Mouse (Mus musculus) ES-E14 (cell line): ENCODE data around the gene Ttn. TPM values are rescaled to one million over a fixed set of nuclear protein-coding genes. Genes with fewer than 3 reads are reported as not detected.

Experiments
- DNase-seq: peaks from one replicate; pipeline ENCODE4 v3.0.0-alpha.2; 2013; ENCODE audit warnings: low read depth, low spot score
- H3K27ac ChIP-seq: 2 replicates; pipeline ENCODE4 v1.5.1; 2012; ENCODE audit warnings: low read depth, mild to moderate bottlenecking, low read length, moderate library complexity, mixed read lengths; ENCODE audit not compliant: poor library complexity, insufficient read depth, severe bottlenecking
- H3K36me3 ChIP-seq: 2 replicates; pipeline ENCODE4 v1.6.1; 2012; ENCODE audit warnings: mild to moderate bottlenecking, low read length, moderate library complexity, mixed read lengths; ENCODE audit not compliant: control insufficient read depth, poor library complexity, insufficient read depth, severe bottlenecking
- H3K4me1 ChIP-seq, 2 experiments: fragments of 150-350 bp in 1 of 2; sonication (generic) in 1 of 2; 2 replicates each; pipeline ENCODE4 v1.6.1; 2012; ENCODE audit warnings: low read length in 2 of 2, mild to moderate bottlenecking in 1 of 2, mixed read lengths in 1 of 2; ENCODE audit not compliant: control insufficient read depth in 2 of 2, insufficient read depth in 2 of 2, poor library complexity in 1 of 2
- H3K4me3 ChIP-seq, 2 experiments: fragments of 150-350 bp in 1 of 2; sonication (generic) in 1 of 2; 2 replicates each; pipeline ENCODE4 v1.5.1; 2012; ENCODE audit warnings: low read length in 2 of 2, low read depth in 1 of 2, mild to moderate bottlenecking in 1 of 2, mixed read lengths in 1 of 2; ENCODE audit not compliant: insufficient read depth in 1 of 2, poor library complexity in 1 of 2, severe bottlenecking in 1 of 2
- H3K9ac ChIP-seq: 2 replicates; pipeline ENCODE4 v1.6.1; 2012; ENCODE audit warnings: low read depth, mild to moderate bottlenecking, low read length, mixed read lengths; ENCODE audit not compliant: poor library complexity, insufficient read depth, severe bottlenecking
- H3K9me3 ChIP-seq: fragments of 150-350 bp; sonication (generic); 2 replicates; pipeline ENCODE4 v1.6.1; 2012; ENCODE audit warnings: low read depth, mild to moderate bottlenecking, low read length; ENCODE audit not compliant: control insufficient read depth, insufficient read depth
- CHD2 ChIP-seq: IDR thresholded peaks from 2 replicates; pipeline ENCODE4 v1.6.1; 2014; ENCODE audit warnings: mild to moderate bottlenecking, low read depth, low read length, inconsistent platforms
- HCFC1 ChIP-seq: IDR thresholded peaks from 2 replicates; pipeline ENCODE4 v1.6.1; 2012; ENCODE audit warnings: low read length, inconsistent platforms, borderline replicate concordance; ENCODE audit not compliant: insufficient read depth
- MAFK ChIP-seq: IDR thresholded peaks from 2 replicates; pipeline ENCODE4 v1.6.1; 2014; ENCODE audit warnings: mild to moderate bottlenecking, low read depth, low read length, inconsistent platforms; ENCODE audit not compliant: insufficient read depth
- ZC3H11A ChIP-seq: IDR thresholded peaks from 2 replicates; pipeline ENCODE4 v1.6.1; 2012; ENCODE audit warnings: low read depth, mild to moderate bottlenecking, inconsistent platforms, low read length, borderline replicate concordance
- ZNF384 ChIP-seq: IDR thresholded peaks from 2 replicates; pipeline ENCODE4 v1.6.1; 2012; ENCODE audit warnings: low read depth, low read length, inconsistent platforms
- in situ Hi-C, 2 experiments: fragments of 600-800 bp; cut with MboI; formaldehyde crosslinking; loops; one replicate each; pipeline ENCODE4 v1.15.1; 2025; ENCODE audit warnings: low sequenced_read_pairs in 2 of 2, inconsistent platforms in 1 of 2; ENCODE audit not compliant: unreplicated experiment in 2 of 2
- total RNA-seq: library from RNA; depleted of rRNA; stranded (reverse); fragments of 300-350 nt; gene quantifications from 2 replicates; pipeline ENCODE4 v1.2.3, GENCODE M21; 2012

The Ttn gene
- total RNA-seq, 1 experiment, result 19.9 TPM

DNA sequence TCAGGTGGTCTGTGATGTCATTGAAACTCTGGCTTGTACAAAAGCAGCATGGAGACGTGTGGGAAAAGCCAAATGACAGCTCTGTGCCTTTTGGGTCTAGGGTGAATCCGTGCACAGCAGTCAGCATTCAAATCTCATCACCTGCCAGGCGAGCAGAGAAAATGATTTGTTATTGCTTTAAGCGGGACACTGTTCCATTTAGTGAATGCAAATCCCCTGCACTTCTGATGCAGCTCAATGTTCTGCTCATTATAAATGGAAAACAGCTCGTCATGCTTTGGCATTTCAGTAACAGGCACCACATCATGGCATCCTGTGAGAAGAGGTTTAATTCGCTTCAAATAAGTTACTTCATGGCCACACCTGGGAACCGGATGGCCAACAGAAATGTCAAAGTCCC is 24.7 kb upstream of the Ttn start:
- no peaks in the 10 kb centered on the region for H3K9me3 ChIP-seq
- H3K36me3 ChIP-seq, result no peaks in the 10 kb centered on the region
- in situ Hi-C loops, result no loop called here
- no peak overlapping the region for H3K9ac ChIP-seq
- peaks cover 2 to 4% of the 10 kb centered on the region in 2 experiments; a peak in 2 of 4 replicates for H3K4me1 ChIP-seq
- no peak overlapping the region for H3K4me3 ChIP-seq
- H3K27ac ChIP-seq, result no peak overlapping the region
- no peak for DNase-seq
- no peak for TF ChIP-seq ZNF384
- TF ChIP-seq CHD2, result no peak
- no peak for TF ChIP-seq ZC3H11A
- TF ChIP-seq MAFK, result no peak
- TF ChIP-seq HCFC1, result no peak

DNA sequence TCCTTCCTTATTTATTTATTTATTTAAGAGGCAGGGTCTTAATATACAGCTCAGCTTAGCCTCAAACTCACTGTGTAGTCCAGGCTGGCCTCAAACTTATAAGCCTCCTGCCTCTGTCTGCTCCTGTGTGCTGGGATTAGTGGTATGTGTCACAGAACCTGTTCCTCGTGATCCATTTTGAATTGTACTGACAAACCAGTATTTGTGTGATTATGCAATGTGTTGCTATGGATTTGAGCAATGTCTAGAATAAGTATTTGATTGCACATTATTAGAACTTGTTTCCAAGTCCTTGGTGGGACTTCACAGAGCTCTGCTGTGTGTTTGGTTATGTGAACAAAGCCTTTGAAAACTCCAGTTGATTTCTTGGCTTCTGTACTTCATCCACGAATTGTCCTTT is 20.8 kb upstream of the Ttn start:
- no peak for DNase-seq
- TF ChIP-seq ZC3H11A (no peak), HCFC1 (no peak), ZNF384 (no peak), MAFK (no peak), CHD2 (no peak)
- no peak overlapping the region for H3K4me3 ChIP-seq
- H3K9me3 ChIP-seq, result no peaks in the 10 kb centered on the region
- no peak overlapping the region for H3K9ac ChIP-seq
- in situ Hi-C loops, result no loop called here
- no peaks in the 10 kb centered on the region for H3K4me1 ChIP-seq
- no peaks in the 10 kb centered on the region for H3K36me3 ChIP-seq
- H3K27ac ChIP-seq, result no peak overlapping the region

DNA sequence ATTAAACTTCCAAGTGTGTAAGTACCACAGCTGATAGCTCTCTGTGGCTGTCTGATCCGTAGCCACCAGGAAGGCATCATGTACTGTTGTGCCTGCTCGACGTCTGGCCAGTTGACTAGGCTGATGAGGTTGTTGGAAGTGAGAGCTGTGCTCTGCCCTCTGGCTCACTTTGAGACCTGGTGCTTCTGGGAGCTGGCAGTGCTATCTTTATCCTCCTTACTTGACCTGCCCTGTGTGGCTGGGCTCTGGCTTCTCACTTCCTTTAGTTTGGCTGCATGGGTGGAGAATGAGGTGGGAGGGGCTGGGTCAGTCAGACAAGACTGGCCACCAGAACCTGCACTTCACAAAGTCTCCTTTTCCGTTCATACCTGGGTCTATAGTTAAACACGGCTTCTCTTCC is 16.0 kb upstream of the Ttn start:
- in situ Hi-C loops, result no loop called here
- DNase-seq, result no peak
- Histone ChIP-seq H3K36me3 (no peaks in the 10 kb centered on the region), H3K4me3 (no peak overlapping the region), H3K4me1 (no peaks in the 10 kb centered on the region), H3K9me3 (no peaks in the 10 kb centered on the region), H3K9ac (no peak overlapping the region), H3K27ac (no peak overlapping the region)
- no peak for TF ChIP-seq ZC3H11A
- no peak for TF ChIP-seq HCFC1
- no peak for TF ChIP-seq CHD2
- TF ChIP-seq ZNF384, result no peak
- no peak for TF ChIP-seq MAFK

DNA sequence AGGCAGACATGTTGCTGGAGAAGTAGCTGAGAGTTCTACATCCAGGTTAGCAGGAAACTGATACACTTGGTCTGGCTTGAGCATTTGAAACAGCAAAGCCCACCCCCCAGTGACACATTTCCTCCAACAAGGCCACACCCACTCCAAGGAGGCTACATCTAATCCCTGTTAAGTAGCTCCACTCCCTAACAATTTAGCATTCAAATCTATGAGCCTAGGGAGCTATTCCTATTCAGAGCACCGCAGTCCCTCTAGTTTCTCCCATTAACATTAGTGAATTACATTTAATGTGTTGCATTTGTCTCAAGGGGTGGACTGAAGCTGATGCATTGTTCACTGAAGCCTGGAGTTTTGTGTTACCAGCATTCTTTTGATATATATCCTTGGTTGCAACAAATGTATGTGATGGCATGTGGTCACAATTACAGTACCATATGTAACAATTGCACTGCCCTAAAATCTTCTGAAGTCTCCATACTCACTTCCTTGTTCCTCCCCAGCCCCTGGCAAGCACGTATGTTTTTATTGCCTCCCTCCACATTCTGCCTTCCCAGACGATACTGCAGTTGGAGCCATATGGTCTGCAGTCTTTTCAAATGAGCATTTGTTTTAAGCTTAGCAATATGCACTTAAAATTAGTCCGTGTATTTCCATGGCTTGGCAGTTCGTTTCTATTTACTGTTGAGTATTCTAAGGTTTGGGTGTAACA is 10.3 kb upstream of the Ttn start:
- H3K4me1 ChIP-seq, result no peaks in the 10 kb centered on the region
- no peaks in the 10 kb centered on the region for H3K36me3 ChIP-seq
- no peaks in the 10 kb centered on the region for H3K9me3 ChIP-seq
- DNase-seq, result no peak
- in situ Hi-C loops, result no loop called here
- H3K27ac ChIP-seq, result no peak overlapping the region
- H3K4me3 ChIP-seq, result no peak overlapping the region
- no peak overlapping the region for H3K9ac ChIP-seq
- TF ChIP-seq ZC3H11A (no peak), MAFK (no peak), ZNF384 (no peak), CHD2 (no peak), HCFC1 (no peak)

DNA sequence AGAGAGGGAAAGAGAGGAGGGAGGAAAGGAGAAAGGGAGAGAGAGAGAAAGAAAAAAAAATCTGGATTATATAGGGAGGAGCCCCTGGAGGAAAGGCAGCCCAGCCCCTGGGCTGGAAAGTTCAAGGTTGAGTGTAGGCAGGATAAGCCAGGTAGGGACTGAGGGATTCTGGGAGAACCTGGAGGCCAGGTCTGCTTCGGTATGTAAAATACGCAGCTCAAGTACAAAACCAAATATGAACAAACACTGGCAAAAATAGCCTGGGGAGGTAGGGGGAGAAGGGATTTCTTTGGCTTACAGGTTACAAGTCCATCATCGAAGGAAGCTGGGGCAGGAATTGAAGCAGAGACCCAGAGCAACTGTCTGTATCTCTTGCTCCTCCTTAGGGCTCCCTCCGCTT is 5.0 kb upstream of the Ttn start:
- H3K9me3 ChIP-seq, result no peaks in the 10 kb centered on the region
- H3K36me3 ChIP-seq, result no peaks in the 10 kb centered on the region
- in situ Hi-C loops, result no loop called here
- no peaks in the 10 kb centered on the region for H3K4me1 ChIP-seq
- H3K27ac ChIP-seq, result no peak overlapping the region
- no peak for TF ChIP-seq ZNF384
- TF ChIP-seq HCFC1, result no peak
- TF ChIP-seq MAFK, result no peak
- no peak for TF ChIP-seq CHD2
- TF ChIP-seq ZC3H11A, result no peak
- H3K4me3 ChIP-seq, result no peak overlapping the region
- H3K9ac ChIP-seq, result no peak overlapping the region
- no peak for DNase-seq
